Mouse (Mus musculus) heart, adult 2 months (tissue): Measurements from ENCODE around the gene Rac2. TPM values are rescaled to one million over a fixed set of nuclear protein-coding genes. Genes with fewer than 3 reads are reported as not detected.
A peak's percentile ranks its signal among the peaks of the same experiment; 100 is the strongest.

Source experiments
- DNase-seq, 2 experiments: peaks; one replicate each; pipeline ENCODE4 v3.0.0; 2021
- H3K27ac ChIP-seq: fragments of 200-600 bp; 2 replicates; pipeline ENCODE4 v1.8.1; 2022
- H3K27me3 ChIP-seq: fragments of 200-500 bp; 2 replicates; pipeline ENCODE4 v1.6.1; 2012; ENCODE audit warnings: mild to moderate bottlenecking, low read length, inconsistent platforms, mixed read lengths; ENCODE audit not compliant: control insufficient read depth, insufficient read depth
- H3K36me3 ChIP-seq: fragments of 200-500 bp; 2 replicates; pipeline ENCODE4 v1.6.1; 2012; ENCODE audit warnings: low read length, inconsistent platforms; ENCODE audit not compliant: control insufficient read depth, insufficient read depth
- H3K4me1 ChIP-seq: fragments of 200-500 bp; 2 replicates; pipeline ENCODE4 v1.6.1; 2011; ENCODE audit warnings: low read length; ENCODE audit not compliant: control insufficient read depth, insufficient read depth
- H3K4me3 ChIP-seq: fragments of 200-600 bp; 2 replicates; pipeline ENCODE4 v1.8.1; 2022
- H3K79me2 ChIP-seq: fragments of 200-500 bp; replicated peaks from 2 replicates; pipeline ENCODE4 v1.6.1; 2012; ENCODE audit warnings: mild to moderate bottlenecking, inconsistent platforms, low read length, moderate library complexity, mixed read lengths; ENCODE audit not compliant: control insufficient read depth, insufficient read depth
- H3K9ac ChIP-seq: fragments of 200-500 bp; 2 replicates; pipeline ENCODE4 v1.6.1; 2012; ENCODE audit warnings: low read depth, mild to moderate bottlenecking, control low read depth, inconsistent platforms, low read length, mixed read lengths
- CTCF ChIP-seq: fragments of 200-600 bp; IDR thresholded peaks from 2 replicates; pipeline ENCODE4 v1.8.1; 2022; ENCODE audit warnings: antibody characterized with exemption, mild to moderate bottlenecking, moderate library complexity
- EP300 ChIP-seq: fragments of 200-500 bp; IDR thresholded peaks from 2 replicates; pipeline ENCODE4 v1.6.1; 2011; ENCODE audit warnings: low read depth, low read length, control low read depth; ENCODE audit not compliant: insufficient read depth
- POLR2A ChIP-seq: fragments of 200-500 bp; IDR thresholded peaks from 2 replicates; pipeline ENCODE4 v1.6.1; 2011; ENCODE audit warnings: mild to moderate bottlenecking, low read depth, low read length, control low read depth; ENCODE audit not compliant: insufficient read depth
- WGBS: fragments of 180-500 bp; shearing (Covaris S2); methylation state at CpG from one replicate; pipeline ENCODE4 v1.1.7; 2018; 5-methylcytosine and 5-hydroxymethylcytosine counted together
- intact Hi-C: fragments of 180-260 bp; cut with DNase I; formaldehyde crosslinking; loops from one replicate; pipeline ENCODE4 v1.15.1; 2025
- polyA plus RNA-seq: library from polyadenylated mRNA; depleted of rRNA; stranded (reverse); fragments of >200 nt; gene quantifications from 2 replicates; pipeline ENCODE4 v1.2.3, GENCODE M21; 2012
- total RNA-seq, 2 experiments: library from RNA; stranded (reverse); gene quantifications; 2 replicates each; pipeline ENCODE4 v1.2.3; 2021

Rac2 gene
- total and polyA plus RNA-seq, 3 experiments: 4.5 to 44.7 (median 8.7) TPM

GRCm38 (mm10) chr15:78585404-78585803 is 12.8 kb upstream of the Rac2 start:
- H3K27ac ChIP-seq: no peak overlapping the region
- DNase-seq: no peak
- no peak overlapping the region for H3K4me3 ChIP-seq
- intact Hi-C loops: loop anchor here (10.0 kb wide), 1 partner anchor 159 kb away; no protein-coding TSS in a partner anchor
- no peaks in the 10 kb centered on the region for H3K79me2 ChIP-seq
- H3K27me3 ChIP-seq: no peaks in the 10 kb centered on the region
- no peaks in the 10 kb centered on the region for H3K36me3 ChIP-seq
- TF ChIP-seq EP300 (no peak), POLR2A (no peak), CTCF (no peak)
- 88% methylated on average over 7 of the region's 7 CpGs for WGBS
- H3K4me1 ChIP-seq: peaks cover 3% of the 10 kb centered on the region
- H3K9ac ChIP-seq: no peak overlapping the region

- no peak for DNase-seq
- no peaks in the 10 kb centered on the region for H3K79me2 ChIP-seq
- no peak overlapping the region for H3K9ac ChIP-seq
- no peak overlapping the region for H3K4me3 ChIP-seq
- H3K27me3 ChIP-seq: no peaks in the 10 kb centered on the region
- H3K27ac ChIP-seq: no peak overlapping the region
- H3K4me1 ChIP-seq: peaks cover 5% of the 10 kb centered on the region
- no peaks in the 10 kb centered on the region for H3K36me3 ChIP-seq
- 29% methylated on average over 11 of the region's 11 CpGs for WGBS
- intact Hi-C loops: loop anchor here (5.0 to 10.0 kb wide), 2 partner anchors 51 to 161 kb away; partner anchors contain the start of gene C1qtnf6
- no peak for TF ChIP-seq POLR2A
- no peak for TF ChIP-seq EP300
- TF ChIP-seq CTCF: no peak
Observed at GRCm38 (mm10) chr15:78583352-78583751, 10.8 kb upstream of the Rac2 start.

GRCm38 (mm10) chr15:78576284-78576810 is 3.8 kb upstream of the Rac2 start:
- Histone ChIP-seq H3K79me2 (no peaks in the 10 kb centered on the region), H3K4me3 (no peak overlapping the region), H3K4me1 (peaks cover 5% of the 10 kb centered on the region), H3K27me3 (no peaks in the 10 kb centered on the region), H3K27ac (no peak overlapping the region), H3K36me3 (no peaks in the 10 kb centered on the region), H3K9ac (no peak overlapping the region)
- intact Hi-C loops: no loop called here
- no peak for DNase-seq
- TF ChIP-seq POLR2A (no peak), CTCF (no peak), EP300 (no peak)
- WGBS: 69% methylated on average over 4 of the region's 4 CpGs

GRCm38 (mm10) chr15:78572270-78572600 is 348 bp downstream of the Rac2 start:
- intact Hi-C loops: no loop called here
- no peak overlapping the region for H3K4me3 ChIP-seq

GRCm38 (mm10) chr15:78571554-78572269 is 871 bp downstream of the Rac2 start:
- peak; percentile 44 to 70 for DNase-seq
- TF ChIP-seq EP300: no peak
- no peak for TF ChIP-seq CTCF
- TF ChIP-seq POLR2A: no peak
- intact Hi-C loops: no loop called here

More at GRCm38 (mm10) chr15:78572270-78572600, 348 bp downstream of the Rac2 start:
- 81% methylated on average over 5 of the region's 5 CpGs for WGBS
- Histone ChIP-seq H3K4me1 (no peaks in the 10 kb centered on the region), H3K27ac (no peak overlapping the region), H3K79me2 (no peaks in the 10 kb centered on the region), H3K27me3 (no peaks in the 10 kb centered on the region), H3K36me3 (no peaks in the 10 kb centered on the region), H3K9ac (no peak overlapping the region)
- no peak for DNase-seq
- TF ChIP-seq CTCF (no peak), POLR2A (no peak), EP300 (no peak)

GRCm38 (mm10) chr15:78570170-78570569 is 2.4 kb downstream of the Rac2 start:
- no peaks in the 10 kb centered on the region for H3K79me2 ChIP-seq
- intact Hi-C loops: no loop called here
- H3K27me3 ChIP-seq: no peaks in the 10 kb centered on the region
- H3K4me3 ChIP-seq: no peak overlapping the region
- WGBS: 98% methylated on average over 5 of the region's 5 CpGs
- H3K9ac ChIP-seq: no peak overlapping the region
- DNase-seq: no peak
- no peak overlapping the region for H3K27ac ChIP-seq
- H3K4me1 ChIP-seq: no peaks in the 10 kb centered on the region
- H3K36me3 ChIP-seq: no peaks in the 10 kb centered on the region
- TF ChIP-seq CTCF: no peak
- no peak for TF ChIP-seq EP300
- no peak for TF ChIP-seq POLR2A

More at GRCm38 (mm10) chr15:78571554-78572269, 871 bp downstream of the Rac2 start:
- H3K9ac ChIP-seq: no peak overlapping the region
- 22% methylated on average over 16 of the region's 16 CpGs for WGBS
- no peak overlapping the region for H3K4me3 ChIP-seq
- H3K79me2 ChIP-seq: no peaks in the 10 kb centered on the region
- no peaks in the 10 kb centered on the region for H3K4me1 ChIP-seq
- H3K36me3 ChIP-seq: no peaks in the 10 kb centered on the region
- H3K27ac ChIP-seq: no peak overlapping the region
- no peaks in the 10 kb centered on the region for H3K27me3 ChIP-seq
